Mouse (Mus musculus) spleen, postnatal 36 days (tissue): ENCODE results near the gene Ces1e.

Experiments used
- DNase-seq, 2 experiments: peaks; one replicate each; pipeline ENCODE4 v3.0.0; 2022; ENCODE audit warnings: low spot score in 2 of 2, mixed read lengths in 1 of 2

Gene Ces1e

GRCm38 (mm10) chr8:93176593-93176992, 52.8 kb downstream of the Ces1e start:
- DNase-seq, result no peak

DNA sequence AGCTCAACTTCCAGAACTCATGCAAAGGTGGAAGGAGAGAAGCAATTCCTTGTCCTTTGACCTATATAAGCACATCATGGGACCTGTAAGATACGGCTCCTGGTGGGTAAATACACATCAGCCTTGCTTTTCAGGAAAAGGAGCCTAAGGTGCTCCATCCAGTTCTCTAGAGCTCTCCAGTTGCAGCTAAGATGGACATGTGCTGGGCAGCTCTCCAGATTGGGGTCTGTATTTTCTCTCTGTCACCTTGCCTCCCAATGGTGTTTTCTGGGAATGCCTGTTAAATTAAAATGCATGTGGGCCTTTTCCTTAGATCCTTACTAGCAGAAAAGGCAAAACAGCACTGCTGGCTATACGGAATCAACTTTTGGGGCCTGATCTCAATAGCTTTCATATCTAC, 54.9 kb downstream of the Ces1e start:
- DNase-seq, result no peak

- DNase-seq, result no peak
Observed at GRCm38 (mm10) chr8:93171846-93172590, 57.4 kb downstream of the Ces1e start.

GRCm38 (mm10) chr8:93163363-93163762, 66.1 kb downstream of the Ces1e start:
- no peak for DNase-seq

- DNase-seq, result no peak
Observed at GRCm38 (mm10) chr8:93151401-93151800, 78.0 kb downstream of the Ces1e start.
